Mouse (Mus musculus): ENCODE measurements around the gene Zfp94. TPM values are rescaled to one million over a fixed set of nuclear protein-coding genes. Genes with fewer than 3 reads are reported as not detected.
A peak's percentile ranks its signal among the peaks of the same experiment; 100 is the strongest.

Zfp94 gene
- total and polyA plus RNA-seq, 2 experiments: 2.4 to 3.3 TPM

- H3K4me1 ChIP-seq (ENCODE audit: control insufficient read depth, insufficient read depth, low read length): no peaks in the 10 kb centered on the region
- no peak for DNase-seq (ENCODE audit: extremely low read depth, low read depth, low spot score)
- H3K4me3 ChIP-seq (ENCODE audit: insufficient read depth, low read depth, low read length): no peak overlapping the region
- no peaks in the 10 kb centered on the region for H3K79me2 ChIP-seq (ENCODE audit: control insufficient read depth, insufficient read depth, low read length)
- H3K9ac ChIP-seq (ENCODE audit: low read depth, low read length): no peak overlapping the region
- TF ChIP-seq POLR2A (IDR thresholded peaks at IDR 0.05; ENCODE audit: extremely low read depth, insufficient read depth, low read length) (no peak), CTCF (IDR thresholded peaks at IDR 0.05; ENCODE audit: low read depth, low read length) (no peak)
- no peak overlapping the region for H3K27ac ChIP-seq (replicated peaks; ENCODE audit: insufficient read depth, low read depth, low read length)
- H3K36me3 ChIP-seq (ENCODE audit: control insufficient read depth, insufficient read depth, low read length): no peaks in the 10 kb centered on the region
- 10% methylated on average over 13 of the region's 13 CpGs for WGBS
- peaks cover 5% of the 10 kb centered on the region; the same call in 1 of the 2 replicates for H3K27me3 ChIP-seq (ENCODE audit: control insufficient read depth, insufficient read depth, low read length)
Observed at GRCm38 (mm10) chr7:24325675-24326128, 9.2 kb upstream of the Zfp94 start.

DNA sequence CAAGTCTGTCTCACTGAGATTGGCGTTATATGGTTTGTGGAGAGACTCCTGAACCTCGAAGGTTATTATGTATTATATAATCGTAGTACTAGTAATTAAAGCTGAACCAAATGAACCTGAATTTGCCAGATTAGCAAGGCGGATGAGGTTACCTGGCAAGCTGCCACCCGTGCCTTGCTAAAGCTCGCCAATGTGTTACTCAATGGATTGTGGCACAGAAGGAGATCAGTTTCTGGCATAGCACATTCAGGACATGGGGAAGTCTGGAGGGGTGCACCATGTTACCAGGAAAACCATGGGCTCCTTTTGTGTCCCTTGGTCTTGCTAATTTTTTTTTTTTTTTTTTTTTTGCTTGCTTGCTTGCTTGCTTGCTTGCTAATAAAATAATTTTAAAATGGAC is 8.7 kb upstream of the Zfp94 start:
- TF ChIP-seq POLR2A (IDR thresholded peaks at IDR 0.05; ENCODE audit: extremely low read depth, insufficient read depth, low read length) (no peak), CTCF (IDR thresholded peaks at IDR 0.05; ENCODE audit: low read depth, low read length) (no peak)
- Histone ChIP-seq H3K36me3 (ENCODE audit: control insufficient read depth, insufficient read depth, low read length) (no peaks in the 10 kb centered on the region), H3K4me1 (ENCODE audit: control insufficient read depth, insufficient read depth, low read length) (no peaks in the 10 kb centered on the region), H3K79me2 (ENCODE audit: control insufficient read depth, insufficient read depth, low read length) (no peaks in the 10 kb centered on the region), H3K27ac (replicated peaks; ENCODE audit: insufficient read depth, low read depth, low read length) (no peak overlapping the region), H3K27me3 (ENCODE audit: control insufficient read depth, insufficient read depth, low read length) (peaks cover 5% of the 10 kb centered on the region; the same call in 1 of the 2 replicates), H3K9ac (ENCODE audit: low read depth, low read length) (no peak overlapping the region), H3K4me3 (ENCODE audit: insufficient read depth, low read depth, low read length) (no peak overlapping the region)
- WGBS: 81% methylated on average over 6 of the region's 6 CpGs
- DNase-seq (ENCODE audit: extremely low read depth, low read depth, low spot score): no peak

- WGBS: 75% methylated on average over 4 of the region's 4 CpGs
- H3K27me3 ChIP-seq (ENCODE audit: control insufficient read depth, insufficient read depth, low read length): peaks cover 5% of the 10 kb centered on the region; the same call in 1 of the 2 replicates
- DNase-seq (ENCODE audit: extremely low read depth, low read depth, low spot score): no peak
- no peak overlapping the region for H3K9ac ChIP-seq (ENCODE audit: low read depth, low read length)
- no peak overlapping the region for H3K27ac ChIP-seq (replicated peaks; ENCODE audit: insufficient read depth, low read depth, low read length)
- no peaks in the 10 kb centered on the region for H3K36me3 ChIP-seq (ENCODE audit: control insufficient read depth, insufficient read depth, low read length)
- no peaks in the 10 kb centered on the region for H3K79me2 ChIP-seq (ENCODE audit: control insufficient read depth, insufficient read depth, low read length)
- TF ChIP-seq CTCF (IDR thresholded peaks at IDR 0.05; ENCODE audit: low read depth, low read length) (no peak), POLR2A (IDR thresholded peaks at IDR 0.05; ENCODE audit: extremely low read depth, insufficient read depth, low read length) (no peak)
- no peaks in the 10 kb centered on the region for H3K4me1 ChIP-seq (ENCODE audit: control insufficient read depth, insufficient read depth, low read length)
- H3K4me3 ChIP-seq (ENCODE audit: insufficient read depth, low read depth, low read length): no peak overlapping the region
Observed at GRCm38 (mm10) chr7:24322593-24322992, 6.1 kb upstream of the Zfp94 start.

- H3K4me1 ChIP-seq (ENCODE audit: control insufficient read depth, insufficient read depth, low read length): peaks cover 6% of the 10 kb centered on the region; the same call in 1 of the 2 replicates
- WGBS: 67% methylated on average over 6 of the region's 6 CpGs
- no peak overlapping the region for H3K9ac ChIP-seq (ENCODE audit: low read depth, low read length)
- no peak overlapping the region for H3K27ac ChIP-seq (replicated peaks; ENCODE audit: insufficient read depth, low read depth, low read length)
- no peak overlapping the region for H3K4me3 ChIP-seq (ENCODE audit: insufficient read depth, low read depth, low read length)
- no peaks in the 10 kb centered on the region for H3K36me3 ChIP-seq (ENCODE audit: control insufficient read depth, insufficient read depth, low read length)
- no peaks in the 10 kb centered on the region for H3K79me2 ChIP-seq (ENCODE audit: control insufficient read depth, insufficient read depth, low read length)
- H3K27me3 ChIP-seq (ENCODE audit: control insufficient read depth, insufficient read depth, low read length): no peaks in the 10 kb centered on the region
- TF ChIP-seq CTCF (IDR thresholded peaks at IDR 0.05; ENCODE audit: low read depth, low read length): no peak
- TF ChIP-seq POLR2A (IDR thresholded peaks at IDR 0.05; ENCODE audit: extremely low read depth, insufficient read depth, low read length): no peak
- DNase-seq (ENCODE audit: extremely low read depth, low read depth, low spot score): no peak
Observed at GRCm38 (mm10) chr7:24318942-24319341, 2.5 kb upstream of the Zfp94 start.

GRCm38 (mm10) chr7:24315726-24316566 is 520 bp downstream of the Zfp94 start:
- peaks cover 6% of the 10 kb centered on the region; the same call in 1 of the 2 replicates for H3K4me1 ChIP-seq (ENCODE audit: control insufficient read depth, insufficient read depth, low read length)
- no peaks in the 10 kb centered on the region for H3K27me3 ChIP-seq (ENCODE audit: control insufficient read depth, insufficient read depth, low read length)
- no peak for TF ChIP-seq POLR2A (IDR thresholded peaks at IDR 0.05; ENCODE audit: extremely low read depth, insufficient read depth, low read length)
- TF ChIP-seq CTCF (IDR thresholded peaks at IDR 0.05; ENCODE audit: low read depth, low read length): no peak
- DNase-seq (ENCODE audit: extremely low read depth, low read depth, low spot score): peak; percentile 11
- peak overlapping the region; percentile 62 for H3K9ac ChIP-seq (ENCODE audit: low read depth, low read length)
- 0 out of 2 replicates have a peak, but pooled peaks cover 2% of the 10 kb centered on the region for H3K36me3 ChIP-seq (ENCODE audit: control insufficient read depth, insufficient read depth, low read length)
- no peaks in the 10 kb centered on the region for H3K79me2 ChIP-seq (ENCODE audit: control insufficient read depth, insufficient read depth, low read length)
- WGBS: 26% methylated on average over 29 of the region's 29 CpGs
- peak overlapping the region; percentile 75 for H3K4me3 ChIP-seq (ENCODE audit: insufficient read depth, low read depth, low read length)
- no peak overlapping the region for H3K27ac ChIP-seq (replicated peaks; ENCODE audit: insufficient read depth, low read depth, low read length)

Data from liver, adult 2 months (tissue).